Mouse (Mus musculus) neural tube, embryonic 15.5 days (tissue): ENCODE data around the gene Capn13. TPM values are rescaled to one million over a fixed set of nuclear protein-coding genes. Genes with fewer than 3 reads are reported as not detected.
A peak's percentile ranks its signal among the peaks of the same experiment; 100 is the strongest.

Experiments
- ATAC-seq: fragments of 200-750 bp; cut with Nextera tagmentation; 2 replicates; pipeline ENCODE4 v1.8.0; 2017; ENCODE audit warnings: mild to moderate bottlenecking, moderate TSS enrichment, moderate library complexity; ENCODE audit not compliant: low FRiP score
- H3K27ac ChIP-seq: fragments of 300-500 bp; sonication (generic); replicated peaks from 2 replicates; pipeline ENCODE4 v1.5.1; 2015; ENCODE audit warnings: mild to moderate bottlenecking, inconsistent platforms
- H3K27me3 ChIP-seq: fragments of 300-500 bp; sonication (generic); replicated peaks from 2 replicates; pipeline ENCODE4 v1.6.1; 2015; ENCODE audit warnings: inconsistent platforms
- H3K36me3 ChIP-seq: fragments of 300-500 bp; sonication (generic); 2 replicates; pipeline ENCODE4 v1.6.1; 2015; ENCODE audit warnings: inconsistent platforms
- H3K4me1 ChIP-seq: fragments of 300-500 bp; sonication (generic); 2 replicates; pipeline ENCODE4 v1.6.1; 2015; ENCODE audit warnings: inconsistent platforms
- H3K4me2 ChIP-seq: fragments of 300-500 bp; sonication (generic); 2 replicates; pipeline ENCODE4 v1.6.1; 2015; ENCODE audit warnings: inconsistent platforms, mild to moderate bottlenecking, moderate library complexity
- H3K4me3 ChIP-seq: fragments of 300-500 bp; sonication (generic); replicated peaks from 2 replicates; pipeline ENCODE4 v1.5.1; 2015; ENCODE audit warnings: mild to moderate bottlenecking, inconsistent platforms
- H3K9ac ChIP-seq: fragments of 300-500 bp; sonication (generic); replicated peaks from 2 replicates; pipeline ENCODE4 v1.6.1; 2015; ENCODE audit warnings: mild to moderate bottlenecking, inconsistent platforms
- H3K9me3 ChIP-seq: fragments of 300-500 bp; sonication (generic); replicated peaks from 2 replicates; pipeline ENCODE4 v1.6.1; 2016; ENCODE audit warnings: inconsistent platforms
- WGBS: fragments of 180-500 bp; shearing (Covaris S2); methylation state at CpG from one replicate; pipeline ENCODE4 v1.1.7; 2015; ENCODE audit warnings: mixed read lengths; 5-methylcytosine and 5-hydroxymethylcytosine counted together
- polyA plus RNA-seq: library from polyadenylated mRNA; unstranded; fragments of >200 nt; fragmentation: Nextera tagmentation; extraction: Ambion mirVana; gene quantifications from 2 replicates; pipeline ENCODE4 v1.2.1, GENCODE M21; 2015

The Capn13 gene
- polyA plus RNA-seq, 1 experiment from 2014 or later, result 0.18 TPM

DNA sequence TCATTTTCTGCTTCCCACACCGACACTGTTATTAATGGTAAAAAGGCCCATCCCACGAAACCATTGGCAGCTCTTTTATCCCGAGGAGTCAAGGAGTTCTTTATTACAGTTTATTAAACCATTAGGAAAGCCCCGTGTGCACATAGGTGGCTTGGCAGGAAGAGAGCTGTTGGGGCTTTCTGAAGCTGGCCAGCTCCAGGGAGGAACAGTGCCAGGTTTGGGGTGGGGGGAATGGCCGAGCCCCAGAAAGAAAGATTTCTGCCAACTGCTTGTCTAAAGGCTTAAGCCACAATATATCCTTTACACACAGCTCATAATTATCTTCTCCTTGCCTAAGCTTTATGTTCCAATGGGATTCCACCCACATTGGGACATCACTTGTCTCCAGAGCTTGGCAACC is 71.6 kb downstream of the Capn13 start:
- WGBS, result 48% methylated on average over 5 of the region's 5 CpGs
- 0 out of 2 replicates have a peak, but pooled peaks have one; percentile 29 for ATAC-seq
- H3K4me3 ChIP-seq, result no peak overlapping the region

DNA sequence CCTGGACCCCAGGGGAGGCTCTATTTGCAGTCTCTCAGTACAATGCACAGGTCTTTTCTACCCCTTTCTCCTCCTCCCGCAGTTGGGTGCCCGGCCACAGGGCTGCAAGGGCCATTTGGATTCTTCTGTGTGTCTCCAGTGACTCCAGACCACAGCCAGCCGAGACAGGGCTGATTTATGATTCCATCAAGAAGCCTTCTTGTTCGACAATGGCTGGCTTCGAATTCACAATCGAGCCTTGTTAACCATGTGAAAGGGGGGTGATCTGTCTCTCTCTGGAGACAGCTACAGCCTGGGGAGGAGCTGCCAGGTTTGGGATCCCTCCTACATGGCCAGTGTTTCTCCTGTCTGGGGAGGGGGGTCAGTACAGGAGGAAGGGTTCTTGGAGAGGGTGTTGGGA is 75.4 kb downstream of the Capn13 start:
- Histone ChIP-seq H3K36me3 (no peaks in the 10 kb centered on the region), H3K9me3 (no peaks in the 10 kb centered on the region), H3K4me3 (no peak overlapping the region), H3K4me1 (peaks cover 20% of the 10 kb centered on the region), H3K27ac (peak overlapping the region; percentile 54), H3K4me2 (0 out of 2 replicates have a peak overlapping the region, but pooled peaks have one; percentile 7), H3K9ac (no peak overlapping the region), H3K27me3 (no peaks in the 10 kb centered on the region)
- 2% methylated on average over 6 of the region's 6 CpGs for WGBS
- ATAC-seq, result peak; percentile 84

More for the DNA sequence above, 71.6 kb downstream of the Capn13 start:
- H3K4me2 ChIP-seq, result no peak overlapping the region
- no peaks in the 10 kb centered on the region for H3K27me3 ChIP-seq
- H3K4me1 ChIP-seq, result peaks cover 14% of the 10 kb centered on the region
- H3K36me3 ChIP-seq, result no peaks in the 10 kb centered on the region
- 0 out of 2 replicates have a peak overlapping the region, but pooled peaks have one; percentile 15 for H3K27ac ChIP-seq
- H3K9me3 ChIP-seq, result no peaks in the 10 kb centered on the region
- no peak overlapping the region for H3K9ac ChIP-seq

DNA sequence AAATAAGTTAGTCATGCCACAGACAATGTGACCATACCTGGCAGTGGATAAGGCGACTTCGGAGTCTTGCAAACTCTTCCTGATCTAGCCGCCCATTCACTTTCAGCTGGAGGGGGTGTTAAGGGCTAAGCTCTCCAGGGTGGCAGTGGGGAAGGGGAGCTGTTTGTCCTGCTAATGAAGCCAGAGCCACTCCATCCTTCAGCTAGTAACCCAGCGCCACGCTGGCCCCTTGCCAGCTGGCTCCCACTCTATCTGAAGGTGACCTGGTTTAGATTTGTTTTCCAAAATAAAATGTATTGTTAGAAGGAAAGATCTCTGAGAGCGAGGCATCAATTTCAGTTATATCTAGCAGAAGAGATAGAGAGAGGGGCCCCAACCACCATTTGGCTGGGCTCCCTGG is 75.9 kb downstream of the Capn13 start:
- 38% methylated on average over 6 of the region's 6 CpGs for WGBS
- peak; percentile 75 for ATAC-seq
- Histone ChIP-seq H3K27me3 (no peaks in the 10 kb centered on the region), H3K4me3 (no peak overlapping the region), H3K4me2 (peak overlapping the region; percentile 7; the same call in 1 of the 2 replicates), H3K36me3 (no peaks in the 10 kb centered on the region), H3K9me3 (no peaks in the 10 kb centered on the region), H3K27ac (peak overlapping the region; percentile 54), H3K4me1 (peaks cover 20% of the 10 kb centered on the region), H3K9ac (no peak overlapping the region)

DNA sequence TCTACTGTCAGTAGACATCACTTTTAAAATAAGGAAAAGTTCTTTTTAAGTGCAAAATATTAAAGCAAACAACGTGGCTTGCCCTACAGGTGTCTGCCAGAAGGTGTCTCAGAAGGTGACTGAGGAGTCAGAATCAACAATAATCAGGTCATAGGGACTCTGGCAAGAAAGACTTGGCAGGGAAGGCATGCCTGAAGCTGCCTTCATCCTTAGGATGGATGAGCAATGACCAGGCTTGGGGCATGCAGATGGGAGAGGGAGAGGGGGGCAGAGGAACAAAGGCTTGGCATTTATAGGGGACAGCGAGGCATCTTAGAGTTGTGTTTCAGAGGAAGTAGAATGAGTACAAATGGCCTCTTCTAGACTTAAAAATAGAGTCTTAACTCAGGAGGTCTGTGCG is 76.7 kb downstream of the Capn13 start:
- 81% methylated on average over 3 of the region's 3 CpGs for WGBS
- Histone ChIP-seq H3K4me1 (peaks cover 18% of the 10 kb centered on the region), H3K9ac (no peak overlapping the region), H3K27ac (peak overlapping the region; percentile 54), H3K27me3 (no peaks in the 10 kb centered on the region), H3K36me3 (no peaks in the 10 kb centered on the region), H3K9me3 (no peaks in the 10 kb centered on the region), H3K4me2 (no peak overlapping the region), H3K4me3 (no peak overlapping the region)
- ATAC-seq, result no peak

DNA sequence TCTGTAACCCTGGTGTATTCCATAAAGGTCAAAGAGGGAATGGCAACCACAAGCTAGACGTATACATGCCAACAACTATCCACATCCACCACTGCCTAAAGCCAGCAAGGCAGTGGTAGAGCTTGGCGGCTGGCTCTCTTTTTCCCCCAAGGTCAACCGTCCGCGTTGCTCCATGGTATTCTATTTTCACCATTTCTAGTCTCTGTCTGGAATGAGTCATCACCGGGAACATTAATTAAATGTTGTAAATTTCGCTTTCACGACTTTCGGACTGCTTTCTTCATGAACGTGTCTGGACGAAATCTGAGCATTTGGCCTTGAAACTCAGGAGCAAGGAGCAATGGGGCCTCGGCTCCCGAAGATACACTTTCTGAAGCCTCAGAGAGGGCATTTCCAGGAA is 85.9 kb downstream of the Capn13 start:
- H3K27me3 ChIP-seq, result no peaks in the 10 kb centered on the region

DNA sequence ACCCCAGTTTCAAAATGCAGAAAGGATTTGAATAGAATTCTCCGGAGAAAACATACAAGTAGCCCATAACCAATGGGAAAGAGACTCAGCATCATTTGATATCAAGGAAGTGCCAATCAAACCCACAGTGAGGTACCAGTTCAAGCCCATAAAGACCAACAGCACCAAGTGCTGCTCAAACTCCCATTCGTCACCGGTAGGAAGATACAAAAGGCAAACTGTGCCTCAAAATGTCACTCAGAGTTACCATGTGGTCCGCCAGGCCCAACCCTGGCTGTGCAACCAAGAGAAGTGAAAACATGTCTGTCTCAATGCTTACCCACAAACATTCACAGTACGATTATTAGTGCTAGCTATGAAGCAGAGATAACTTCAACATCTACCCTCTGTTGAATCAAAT is 89.2 kb downstream of the Capn13 start:
- Histone ChIP-seq H3K36me3 (no peaks in the 10 kb centered on the region), H3K4me1 (no peaks in the 10 kb centered on the region), H3K9ac (no peak overlapping the region), H3K27ac (no peak overlapping the region), H3K4me2 (no peak overlapping the region), H3K4me3 (no peak overlapping the region), H3K27me3 (no peaks in the 10 kb centered on the region), H3K9me3 (no peaks in the 10 kb centered on the region)
- 94% methylated on average over 5 of the region's 5 CpGs for WGBS
- no peak for ATAC-seq

More for the DNA sequence above, 85.9 kb downstream of the Capn13 start:
- H3K9me3 ChIP-seq, result no peaks in the 10 kb centered on the region
- no peak overlapping the region for H3K9ac ChIP-seq
- H3K27ac ChIP-seq, result no peak overlapping the region
- no peak for ATAC-seq
- H3K4me1 ChIP-seq, result no peaks in the 10 kb centered on the region
- H3K4me2 ChIP-seq, result no peak overlapping the region
- H3K36me3 ChIP-seq, result no peaks in the 10 kb centered on the region
- no peak overlapping the region for H3K4me3 ChIP-seq
- 92% methylated on average over 13 of the region's 13 CpGs for WGBS

DNA sequence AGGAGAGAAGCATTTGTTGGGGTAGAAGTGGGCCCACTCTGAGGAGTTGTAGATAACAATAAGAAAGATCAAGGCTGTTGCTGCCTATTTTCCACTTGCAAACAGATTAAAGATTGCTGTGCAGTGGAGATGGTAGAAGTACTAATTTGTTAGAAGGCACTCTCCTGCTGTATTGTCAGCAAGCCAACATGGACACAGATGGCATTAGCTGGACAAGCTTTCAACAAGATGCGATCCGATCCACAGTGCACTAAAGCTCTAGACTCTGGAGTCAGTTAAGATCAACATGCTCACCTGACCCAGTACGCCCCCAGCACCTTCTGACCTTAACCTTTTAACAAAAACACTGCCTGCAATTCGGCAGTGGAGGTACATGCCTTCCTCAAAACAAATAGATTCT is 92.0 kb downstream of the Capn13 start:
- no peaks in the 10 kb centered on the region for H3K27me3 ChIP-seq
- no peaks in the 10 kb centered on the region for H3K36me3 ChIP-seq
- H3K9me3 ChIP-seq, result no peaks in the 10 kb centered on the region
- no peak overlapping the region for H3K27ac ChIP-seq
- H3K4me3 ChIP-seq, result no peak overlapping the region
- H3K4me2 ChIP-seq, result no peak overlapping the region
- H3K9ac ChIP-seq, result no peak overlapping the region
- ATAC-seq, result no peak
- H3K4me1 ChIP-seq, result peaks cover 3% of the 10 kb centered on the region
- 89% methylated on average over 4 of the region's 4 CpGs for WGBS

DNA sequence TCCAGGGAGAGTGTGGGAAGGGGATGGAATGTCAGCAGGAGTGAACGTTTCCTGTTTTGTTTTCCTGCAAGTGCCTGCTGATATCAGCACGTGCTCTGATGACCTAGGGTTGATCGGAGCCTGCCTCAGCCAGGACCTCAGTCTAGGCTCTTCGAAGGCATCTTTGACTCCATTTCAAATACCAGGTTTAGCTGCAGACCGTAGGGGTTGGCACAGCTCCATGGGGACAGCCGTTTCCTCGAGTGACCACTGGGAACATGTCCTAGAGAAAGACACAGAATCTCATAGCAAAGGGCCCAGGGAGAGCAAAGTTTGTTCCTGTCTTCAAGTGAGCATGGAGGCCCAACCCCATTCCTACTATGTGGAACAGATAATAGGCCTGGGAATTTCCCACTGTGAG is 94.0 kb downstream of the Capn13 start:
- H3K9ac ChIP-seq, result no peak overlapping the region
- H3K27ac ChIP-seq, result no peak overlapping the region
- H3K9me3 ChIP-seq, result no peaks in the 10 kb centered on the region
- 62% methylated on average over 7 of the region's 7 CpGs for WGBS
- ATAC-seq, result no peak
- no peaks in the 10 kb centered on the region for H3K36me3 ChIP-seq
- peaks cover 13% of the 10 kb centered on the region for H3K4me1 ChIP-seq
- no peak overlapping the region for H3K4me2 ChIP-seq
- no peak overlapping the region for H3K4me3 ChIP-seq
- no peaks in the 10 kb centered on the region for H3K27me3 ChIP-seq

DNA sequence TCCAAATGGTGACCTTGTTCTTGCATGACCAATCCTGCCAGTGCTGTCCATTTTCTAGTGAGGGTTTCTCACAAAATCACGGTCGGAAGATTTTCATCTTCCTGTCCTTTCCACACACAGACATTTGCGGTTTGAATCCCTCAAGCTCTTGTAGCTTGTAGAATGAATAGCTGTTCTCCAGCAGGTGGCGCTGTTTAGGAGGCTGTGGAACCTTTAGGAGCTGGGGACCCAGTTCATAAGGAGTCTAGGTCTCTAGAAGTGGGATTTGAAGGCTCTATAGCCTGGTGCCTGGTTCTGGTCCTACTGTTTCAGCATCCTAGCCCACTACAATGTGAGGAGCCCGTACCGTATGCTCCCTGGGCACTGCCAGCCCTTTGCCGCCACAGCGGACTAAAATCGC is 95.0 kb downstream of the Capn13 start:
- Histone ChIP-seq H3K27me3 (no peaks in the 10 kb centered on the region), H3K4me1 (peaks cover 17% of the 10 kb centered on the region), H3K27ac (no peak overlapping the region), H3K9ac (no peak overlapping the region), H3K36me3 (no peaks in the 10 kb centered on the region), H3K4me3 (no peak overlapping the region), H3K9me3 (no peaks in the 10 kb centered on the region), H3K4me2 (no peak overlapping the region)
- 56% methylated on average over 9 of the region's 9 CpGs for WGBS
- ATAC-seq, result no peak

DNA sequence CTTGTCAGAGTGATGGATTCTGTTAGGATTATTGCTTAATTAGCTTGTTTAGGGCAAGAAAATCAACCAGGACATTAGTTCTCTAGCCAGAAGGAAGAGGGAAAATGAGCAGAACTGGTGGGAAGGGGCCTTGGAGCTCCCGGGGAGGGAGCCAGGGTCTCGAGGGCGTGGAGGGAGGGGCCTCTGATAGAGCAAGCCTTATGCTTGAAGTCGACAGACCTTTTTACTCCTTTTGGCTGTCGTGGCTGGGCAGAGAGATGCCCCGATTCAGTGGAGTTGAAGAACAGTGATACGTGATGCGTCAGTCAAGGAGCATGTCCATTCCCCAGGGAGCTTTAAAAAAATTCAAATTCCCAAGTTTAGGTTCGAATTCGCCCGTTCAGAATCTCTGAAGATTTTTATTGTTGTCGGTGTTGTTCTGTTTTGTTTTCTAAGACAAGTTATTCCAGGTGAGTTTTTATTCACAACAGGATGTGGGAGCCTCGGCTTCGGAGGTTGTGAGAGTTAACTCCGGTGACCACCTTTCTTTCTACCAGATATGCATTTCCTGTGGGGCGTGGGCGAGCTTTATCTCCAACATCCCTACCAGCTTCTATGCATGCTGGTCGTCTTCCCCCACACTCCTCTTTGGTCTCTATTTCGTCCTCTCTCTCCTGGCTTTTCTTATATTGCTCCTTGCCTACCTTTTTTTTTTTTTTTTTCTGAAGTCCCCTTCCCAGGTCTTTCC is 96.4 kb downstream of the Capn13 start:
- ATAC-seq, result no peak
- H3K9ac ChIP-seq, result no peak overlapping the region
- no peak overlapping the region for H3K4me3 ChIP-seq
- H3K4me1 ChIP-seq, result peaks cover 17% of the 10 kb centered on the region
- 65% methylated on average over 19 of the region's 19 CpGs for WGBS
- H3K4me2 ChIP-seq, result no peak overlapping the region
- peaks cover 9% of the 10 kb centered on the region; the same call in 1 of the 2 replicates for H3K27me3 ChIP-seq
- H3K36me3 ChIP-seq, result no peaks in the 10 kb centered on the region
- no peaks in the 10 kb centered on the region for H3K9me3 ChIP-seq
- H3K27ac ChIP-seq, result no peak overlapping the region

DNA sequence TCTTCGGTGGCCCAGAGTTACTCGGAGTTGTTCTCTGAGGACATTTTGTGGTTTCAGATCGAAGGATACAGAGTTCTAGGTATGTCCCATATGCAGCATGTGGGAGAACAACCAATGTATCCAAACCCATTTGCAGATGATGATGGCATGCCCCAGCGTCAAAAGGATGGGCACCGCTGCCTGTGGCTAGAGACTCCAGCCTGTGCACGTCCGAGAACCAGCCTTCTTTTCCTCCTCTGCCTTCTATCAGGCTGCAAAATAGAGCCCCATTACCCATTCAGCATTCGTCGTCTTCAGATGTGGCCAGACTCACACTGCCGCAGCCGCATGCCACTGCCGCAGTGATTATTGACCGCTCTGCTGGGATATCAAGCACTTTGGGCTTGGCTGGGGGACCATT is 97.0 kb downstream of the Capn13 start:
- Histone ChIP-seq H3K27ac (no peak overlapping the region), H3K9me3 (no peaks in the 10 kb centered on the region), H3K36me3 (no peaks in the 10 kb centered on the region), H3K27me3 (peaks cover 14% of the 10 kb centered on the region), H3K4me2 (no peak overlapping the region), H3K9ac (no peak overlapping the region), H3K4me1 (peaks cover 17% of the 10 kb centered on the region), H3K4me3 (no peak overlapping the region)
- no peak; the same call in 1 of the 2 replicates for ATAC-seq
- WGBS, result 49% methylated on average over 13 of the region's 13 CpGs

DNA sequence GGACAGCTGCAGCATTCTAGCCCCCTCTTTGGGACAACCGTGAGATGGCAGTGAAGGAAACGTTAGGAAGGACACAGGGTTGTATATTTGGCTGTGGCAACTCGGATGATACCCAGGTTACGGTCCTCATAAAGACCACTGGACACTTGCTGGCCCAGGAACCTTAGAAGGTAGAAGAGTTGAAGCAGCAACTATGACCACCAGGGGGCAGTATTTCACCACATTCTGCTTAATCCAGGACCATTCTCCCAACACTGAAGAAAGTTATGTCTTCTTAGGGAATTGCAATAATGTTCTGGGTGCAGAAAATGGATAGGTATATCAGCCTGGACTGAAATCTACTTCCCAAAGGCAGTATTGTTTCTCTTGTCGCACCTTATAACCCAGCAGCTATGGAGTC is 97.4 kb downstream of the Capn13 start:
- peaks cover 17% of the 10 kb centered on the region for H3K4me1 ChIP-seq
- peaks cover 14% of the 10 kb centered on the region for H3K27me3 ChIP-seq
- no peak overlapping the region for H3K4me3 ChIP-seq
- H3K27ac ChIP-seq, result no peak overlapping the region
- ATAC-seq, result peak; percentile 71
- no peak overlapping the region for H3K4me2 ChIP-seq
- no peaks in the 10 kb centered on the region for H3K9me3 ChIP-seq
- no peak overlapping the region for H3K9ac ChIP-seq
- no peaks in the 10 kb centered on the region for H3K36me3 ChIP-seq
- WGBS, result 18% methylated on average over 5 of the region's 5 CpGs
